Mouse (Mus musculus): ENCODE results near the gene Ccn5. TPM values are rescaled to one million over a fixed set of nuclear protein-coding genes. Genes with fewer than 3 reads are reported as not detected.

Gene Ccn5
- polyA plus RNA-seq, 1 experiment = 4.9 TPM

GRCm38 (mm10) chr2:163839519-163839918 is 18.9 kb downstream of the Ccn5 start:
- no peaks in the 10 kb centered on the region for H3K36me3 ChIP-seq (ENCODE audit: control insufficient read depth, insufficient read depth, low read length)

GRCm38 (mm10) chr2:163842043-163842442 is 21.4 kb downstream of the Ccn5 start:
- H3K4me3 ChIP-seq (ENCODE audit: control insufficient read depth, low read depth, low read length) = no peak overlapping the region
- no peaks in the 10 kb centered on the region for H3K27me3 ChIP-seq (ENCODE audit: control insufficient read depth, insufficient read depth, low read length)
- no peak for TF ChIP-seq CTCF (IDR thresholded peaks at IDR 0.05; ENCODE audit: control insufficient read depth, insufficient read depth, insufficient replicate concordance, low read depth, low read length)
- TF ChIP-seq POLR2A (IDR thresholded peaks at IDR 0.05; ENCODE audit: control insufficient read depth, low read depth, low read length) = no peak
- no peaks in the 10 kb centered on the region for H3K36me3 ChIP-seq (ENCODE audit: control insufficient read depth, insufficient read depth, low read length)
- no peaks in the 10 kb centered on the region; the same call in 1 of the 2 replicates for H3K4me1 ChIP-seq (ENCODE audit: control insufficient read depth, insufficient read depth, low read length)
- no peak overlapping the region for H3K27ac ChIP-seq (ENCODE audit: control insufficient read depth, insufficient read depth, low read depth, low read length)

More at GRCm38 (mm10) chr2:163839519-163839918, 18.9 kb downstream of the Ccn5 start:
- Histone ChIP-seq H3K4me1 (ENCODE audit: control insufficient read depth, insufficient read depth, low read length) (no peaks in the 10 kb centered on the region; the same call in 1 of the 2 replicates), H3K4me3 (ENCODE audit: control insufficient read depth, low read depth, low read length) (no peak overlapping the region), H3K27me3 (ENCODE audit: control insufficient read depth, insufficient read depth, low read length) (no peaks in the 10 kb centered on the region), H3K27ac (ENCODE audit: control insufficient read depth, insufficient read depth, low read depth, low read length) (no peak overlapping the region)
- TF ChIP-seq POLR2A (IDR thresholded peaks at IDR 0.05; ENCODE audit: control insufficient read depth, low read depth, low read length) (no peak), CTCF (IDR thresholded peaks at IDR 0.05; ENCODE audit: control insufficient read depth, insufficient read depth, insufficient replicate concordance, low read depth, low read length) (no peak)

GRCm38 (mm10) chr2:163853461-163853901 is 32.8 kb downstream of the Ccn5 start, which contains the start of gene Kcnk15:
Gene Kcnk15, plus strand, starts transcription at chr2:163853651.
- Histone ChIP-seq H3K4me1 (ENCODE audit: control insufficient read depth, insufficient read depth, low read length) (peaks cover 16% of the 10 kb centered on the region), H3K36me3 (ENCODE audit: control insufficient read depth, insufficient read depth, low read length) (no peaks in the 10 kb centered on the region), H3K27me3 (ENCODE audit: control insufficient read depth, insufficient read depth, low read length) (no peaks in the 10 kb centered on the region; the same call in 1 of the 2 replicates), H3K4me3 (ENCODE audit: control insufficient read depth, low read depth, low read length) (peak within 1 kb of the TSS; percentile 38), H3K27ac (ENCODE audit: control insufficient read depth, insufficient read depth, low read depth, low read length) (no peak within 1 kb of the TSS)
- TF ChIP-seq POLR2A (IDR thresholded peaks at IDR 0.05; ENCODE audit: control insufficient read depth, low read depth, low read length) = no peak
- no peak for TF ChIP-seq CTCF (IDR thresholded peaks at IDR 0.05; ENCODE audit: control insufficient read depth, insufficient read depth, insufficient replicate concordance, low read depth, low read length)

GRCm38 (mm10) chr2:163857233-163857632 is 36.6 kb downstream of the Ccn5 start:
- Histone ChIP-seq H3K27ac (ENCODE audit: control insufficient read depth, insufficient read depth, low read depth, low read length) (no peak overlapping the region), H3K36me3 (ENCODE audit: control insufficient read depth, insufficient read depth, low read length) (no peaks in the 10 kb centered on the region), H3K4me1 (ENCODE audit: control insufficient read depth, insufficient read depth, low read length) (peaks cover 19% of the 10 kb centered on the region), H3K4me3 (ENCODE audit: control insufficient read depth, low read depth, low read length) (no peak overlapping the region), H3K27me3 (ENCODE audit: control insufficient read depth, insufficient read depth, low read length) (no peaks in the 10 kb centered on the region; the same call in 1 of the 2 replicates)
- TF ChIP-seq CTCF (IDR thresholded peaks at IDR 0.05; ENCODE audit: control insufficient read depth, insufficient read depth, insufficient replicate concordance, low read depth, low read length) (no peak), POLR2A (IDR thresholded peaks at IDR 0.05; ENCODE audit: control insufficient read depth, low read depth, low read length) (no peak)

GRCm38 (mm10) chr2:163858254-163858947 is 37.7 kb downstream of the Ccn5 start:
- TF ChIP-seq POLR2A (IDR thresholded peaks at IDR 0.05; ENCODE audit: control insufficient read depth, low read depth, low read length) (no peak), CTCF (IDR thresholded peaks at IDR 0.05; ENCODE audit: control insufficient read depth, insufficient read depth, insufficient replicate concordance, low read depth, low read length) (peak; percentile 84)
- Histone ChIP-seq H3K4me1 (ENCODE audit: control insufficient read depth, insufficient read depth, low read length) (peaks cover 16% of the 10 kb centered on the region), H3K36me3 (ENCODE audit: control insufficient read depth, insufficient read depth, low read length) (no peaks in the 10 kb centered on the region), H3K27ac (ENCODE audit: control insufficient read depth, insufficient read depth, low read depth, low read length) (no peak overlapping the region), H3K27me3 (ENCODE audit: control insufficient read depth, insufficient read depth, low read length) (no peaks in the 10 kb centered on the region; the same call in 1 of the 2 replicates), H3K4me3 (ENCODE audit: control insufficient read depth, low read depth, low read length) (peak overlapping the region; percentile 32)

GRCm38 (mm10) chr2:163865311-163865710 is 44.6 kb downstream of the Ccn5 start:
- no peaks in the 10 kb centered on the region for H3K27me3 ChIP-seq (ENCODE audit: control insufficient read depth, insufficient read depth, low read length)
- no peak overlapping the region for H3K27ac ChIP-seq (ENCODE audit: control insufficient read depth, insufficient read depth, low read depth, low read length)
- TF ChIP-seq POLR2A (IDR thresholded peaks at IDR 0.05; ENCODE audit: control insufficient read depth, low read depth, low read length) (no peak), CTCF (IDR thresholded peaks at IDR 0.05; ENCODE audit: control insufficient read depth, insufficient read depth, insufficient replicate concordance, low read depth, low read length) (no peak)
- no peaks in the 10 kb centered on the region for H3K36me3 ChIP-seq (ENCODE audit: control insufficient read depth, insufficient read depth, low read length)
- H3K4me1 ChIP-seq (ENCODE audit: control insufficient read depth, insufficient read depth, low read length) = no peaks in the 10 kb centered on the region
- no peak overlapping the region for H3K4me3 ChIP-seq (ENCODE audit: control insufficient read depth, low read depth, low read length)

GRCm38 (mm10) chr2:163866061-163866460 is 45.4 kb downstream of the Ccn5 start:
- no peak overlapping the region for H3K27ac ChIP-seq (ENCODE audit: control insufficient read depth, insufficient read depth, low read depth, low read length)
- H3K36me3 ChIP-seq (ENCODE audit: control insufficient read depth, insufficient read depth, low read length) = no peaks in the 10 kb centered on the region
- no peaks in the 10 kb centered on the region for H3K27me3 ChIP-seq (ENCODE audit: control insufficient read depth, insufficient read depth, low read length)
- TF ChIP-seq POLR2A (IDR thresholded peaks at IDR 0.05; ENCODE audit: control insufficient read depth, low read depth, low read length) = no peak
- no peak for TF ChIP-seq CTCF (IDR thresholded peaks at IDR 0.05; ENCODE audit: control insufficient read depth, insufficient read depth, insufficient replicate concordance, low read depth, low read length)
- no peak overlapping the region for H3K4me3 ChIP-seq (ENCODE audit: control insufficient read depth, low read depth, low read length)
- no peaks in the 10 kb centered on the region for H3K4me1 ChIP-seq (ENCODE audit: control insufficient read depth, insufficient read depth, low read length)

Data from testis, adult 2 months (tissue).